In the genomic region with DNA sequence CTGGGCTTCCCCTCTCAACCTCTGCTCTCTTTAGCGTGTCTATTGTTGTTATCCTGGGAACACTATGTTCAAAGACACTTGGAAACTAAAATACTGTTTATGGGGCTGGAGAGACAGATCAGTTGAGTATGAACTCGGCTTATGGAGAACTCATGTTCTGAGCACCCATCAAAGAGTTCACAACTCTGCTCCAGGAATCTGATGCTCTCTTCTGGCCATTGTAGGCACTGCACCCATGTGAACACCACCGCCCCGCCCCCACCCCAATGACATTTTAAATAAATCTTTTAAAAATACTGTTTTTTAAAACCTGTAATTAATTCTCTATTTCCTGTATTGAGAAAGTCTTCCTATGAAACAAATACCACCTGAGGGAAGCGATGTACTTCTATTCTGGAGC, we compare ENCODE assay signal across 8 mouse cellular contexts. TPM values are rescaled to one million over a fixed set of nuclear protein-coding genes. Genes with fewer than 3 reads are reported as not detected.
A peak's percentile ranks its signal among the peaks of the same experiment; 100 is the strongest.
DNase-seq lines count a peak whose midpoint lies in the region; ATAC-seq and TF ChIP-seq lines count a peak whose summit lies in the region.

No protein-coding gene starts in this region.

- 19% methylated on average over 5 of the region's 5 CpGs for WGBS in intestine, embryonic 14.5 days
- WGBS in intestine, embryonic 16.5 days = 19% methylated on average over 5 of the region's 5 CpGs
- 24% methylated on average over 5 of the region's 5 CpGs for WGBS in hindbrain, postnatal 0 days
- 26% methylated on average over 5 of the region's 5 CpGs for WGBS in midbrain, embryonic 10.5 days

- no peak overlapping the region for H3K4me3 ChIP-seq in intestine, embryonic 14.5 days (ENCODE audit: low read depth, low read length)
- no peak overlapping the region for H3K4me3 ChIP-seq in intestine, embryonic 16.5 days (ENCODE audit: low read length)
- no peak overlapping the region for H3K4me3 ChIP-seq in hindbrain, postnatal 0 days (ENCODE audit: low read length)
- no peak overlapping the region for H3K4me3 ChIP-seq in midbrain, embryonic 10.5 days

- H3K4me1 ChIP-seq in intestine, embryonic 14.5 days (replicated peaks; ENCODE audit: control insufficient read depth, insufficient read depth, low read length) = no peaks in the 10 kb centered on the region
- H3K4me1 ChIP-seq in intestine, embryonic 16.5 days (ENCODE audit: control insufficient read depth, insufficient read depth, low read length) = no peaks in the 10 kb centered on the region
- H3K4me1 ChIP-seq in hindbrain, postnatal 0 days (ENCODE audit: insufficient read depth, low read length) = no peaks in the 10 kb centered on the region
- H3K4me1 ChIP-seq in midbrain, embryonic 10.5 days = peaks cover 3% of the 10 kb centered on the region; the same call in 1 of the 2 replicates

- no peak overlapping the region for H3K9ac ChIP-seq in intestine, embryonic 14.5 days (ENCODE audit: low read length)
- H3K9ac ChIP-seq in intestine, embryonic 16.5 days (ENCODE audit: low read depth, low read length) = no peak overlapping the region
- H3K9ac ChIP-seq in hindbrain, postnatal 0 days (replicated peaks; ENCODE audit: low read length) = no peak overlapping the region

- ATAC-seq in intestine, embryonic 14.5 days (replicated peaks; ENCODE audit: low FRiP score, low TSS enrichment, low read depth) = no peak
- no peak for ATAC-seq in intestine, embryonic 16.5 days
- peak; percentile 93 for ATAC-seq in CD4-positive, CD25-positive, alpha-beta regulatory T cell, adult 4 months
- ATAC-seq in hindbrain, postnatal 0 days = no peak
- ATAC-seq in neutrophil, adult 5-6 weeks (ENCODE audit: extremely low read depth, insufficient number of reproducible peaks, low FRiP score, poor library complexity, severe bottlenecking) = peak; percentile 73; the same call in 1 of the 2 replicates

- no peak overlapping the region for H3K4me2 ChIP-seq in intestine, embryonic 14.5 days (ENCODE audit: low read length)
- no peak overlapping the region for H3K4me2 ChIP-seq in intestine, embryonic 16.5 days (ENCODE audit: low read depth, low read length)
- no peak overlapping the region for H3K4me2 ChIP-seq in hindbrain, postnatal 0 days (ENCODE audit: low read depth, low read length)

- peak; percentile 77 for TF ChIP-seq CTCF in hindbrain, postnatal 0 days (IDR thresholded peaks at IDR 0.05; ENCODE audit: low read depth)

- no peak overlapping the region for H3K27ac ChIP-seq in intestine, embryonic 14.5 days (ENCODE audit: low read depth)
- H3K27ac ChIP-seq in intestine, embryonic 16.5 days (ENCODE audit: low read length) = no peak overlapping the region
- H3K27ac ChIP-seq in hindbrain, postnatal 0 days = no peak overlapping the region
- no peak overlapping the region for H3K27ac ChIP-seq in midbrain, embryonic 10.5 days (replicated peaks)

- H3K27me3 ChIP-seq in intestine, embryonic 14.5 days (replicated peaks; ENCODE audit: control insufficient read depth, insufficient read depth, low read length) = no peaks in the 10 kb centered on the region
- H3K27me3 ChIP-seq in intestine, embryonic 16.5 days (replicated peaks; ENCODE audit: control insufficient read depth, insufficient read depth, low read length) = no peaks in the 10 kb centered on the region
- H3K27me3 ChIP-seq in hindbrain, postnatal 0 days (ENCODE audit: insufficient read depth, low read length) = no peaks in the 10 kb centered on the region
- no peaks in the 10 kb centered on the region for H3K27me3 ChIP-seq in midbrain, embryonic 10.5 days (ENCODE audit: low read depth, poor library complexity, severe bottlenecking)

- H3K9me3 ChIP-seq in intestine, embryonic 14.5 days (ENCODE audit: control insufficient read depth, low read length) = no peaks in the 10 kb centered on the region
- no peaks in the 10 kb centered on the region for H3K9me3 ChIP-seq in intestine, embryonic 16.5 days (ENCODE audit: control insufficient read depth, low read length)
- H3K9me3 ChIP-seq in hindbrain, postnatal 0 days (ENCODE audit: low read length) = no peaks in the 10 kb centered on the region
- no peaks in the 10 kb centered on the region for H3K9me3 ChIP-seq in midbrain, embryonic 10.5 days (replicated peaks)

- H3K36me3 ChIP-seq in intestine, embryonic 14.5 days (ENCODE audit: control insufficient read depth, insufficient read depth, low read length) = no peaks in the 10 kb centered on the region
- no peaks in the 10 kb centered on the region for H3K36me3 ChIP-seq in intestine, embryonic 16.5 days (ENCODE audit: control insufficient read depth, insufficient read depth, low read length)
- no peaks in the 10 kb centered on the region for H3K36me3 ChIP-seq in hindbrain, postnatal 0 days (ENCODE audit: insufficient read depth, low read length)
- no peaks in the 10 kb centered on the region for H3K36me3 ChIP-seq in midbrain, embryonic 10.5 days

- peak; percentile 64 for DNase-seq in intestine, embryonic 14.5 days (ENCODE audit: low spot score)
- peak; percentile 52 for DNase-seq in adipocyte (ENCODE audit: low spot score)
- DNase-seq in hindbrain, postnatal 0 days (ENCODE audit: low spot score) = peak; percentile 69
- no peak for DNase-seq in layer of hippocampus, adult 9-11 months
- no peak for DNase-seq in midbrain, embryonic 10.5 days (ENCODE audit: low spot score)

RNA-seq across cellular contexts. Expression of a gene that starts 4.0 kb away (rescaled TPM):
- 0.30 and 0.81 TPM in 2 replicates for polyA plus RNA-seq in intestine, embryonic 14.5 days (2014; fragmentation: Nextera tagmentation; extraction: Ambion mirVana)
- 0.49 and 0.65 TPM in 2 replicates for polyA plus RNA-seq in intestine, embryonic 16.5 days (2015; fragmentation: Nextera tagmentation; extraction: Ambion mirVana)
- polyA plus RNA-seq in CD4-positive, CD25-positive, alpha-beta regulatory T cell, adult 4 months (2017; shearing (Covaris generic)) = under 1 TPM in 1 of 2 experiments, not detected in 1; 0.62 TPM
- 0.52 and 0.83 TPM in 2 replicates for total RNA-seq in hindbrain, postnatal 0 days (2014; rRNA removed)
- 1.2 and 1.7 TPM in 2 replicates for polyA plus RNA-seq in hindbrain, postnatal 0 days (2015; fragmentation: Nextera tagmentation; extraction: Ambion mirVana)
- 0.12 TPM in 1 of 2 replicates, not detected in the other for total RNA-seq in neutrophil, adult 5-6 weeks (2017)
- 0.17 TPM in 1 of 2 replicates, not detected in the other for polyA plus RNA-seq in midbrain, embryonic 10.5 days (2016; fragmentation: Nextera tagmentation; extraction: Ambion mirVana)

RNA-seq across cellular contexts. Expression of a gene that starts 8.0 kb away (rescaled TPM):
- polyA plus RNA-seq in intestine, embryonic 14.5 days (2014; fragmentation: Nextera tagmentation; extraction: Ambion mirVana) = not detected in 2 replicates
- polyA plus RNA-seq in intestine, embryonic 16.5 days (2015; fragmentation: Nextera tagmentation; extraction: Ambion mirVana) = not detected in 2 replicates
- not detected for polyA plus RNA-seq in CD4-positive, CD25-positive, alpha-beta regulatory T cell, adult 4 months (2017; shearing (Covaris generic))
- 1.4 TPM in 1 of 2 replicates, not detected in the other for total RNA-seq in hindbrain, postnatal 0 days (2014; rRNA removed)
- polyA plus RNA-seq in hindbrain, postnatal 0 days (2015; fragmentation: Nextera tagmentation; extraction: Ambion mirVana) = 3.1 and 3.7 TPM in 2 replicates
- not detected in 2 replicates for total RNA-seq in neutrophil, adult 5-6 weeks (2017)
- polyA plus RNA-seq in midbrain, embryonic 10.5 days (2016; fragmentation: Nextera tagmentation; extraction: Ambion mirVana) = 0.37 TPM in 1 of 2 replicates, not detected in the other

RNA-seq across cellular contexts. Expression of a gene that starts 29.3 kb away (rescaled TPM):
- polyA plus RNA-seq in intestine, embryonic 14.5 days (2014; fragmentation: Nextera tagmentation; extraction: Ambion mirVana) = 7.7 and 8.2 TPM in 2 replicates
- 4.5 and 5.2 TPM in 2 replicates for polyA plus RNA-seq in intestine, embryonic 16.5 days (2015; fragmentation: Nextera tagmentation; extraction: Ambion mirVana)
- 1 to 10 TPM; 3.7 to 5.0 TPM for polyA plus RNA-seq in CD4-positive, CD25-positive, alpha-beta regulatory T cell, adult 4 months (2017; shearing (Covaris generic))
- 18.3 and 21.0 TPM in 2 replicates for total RNA-seq in hindbrain, postnatal 0 days (2014; rRNA removed)
- polyA plus RNA-seq in hindbrain, postnatal 0 days (2015; fragmentation: Nextera tagmentation; extraction: Ambion mirVana) = 9.2 and 10.5 TPM in 2 replicates
- total RNA-seq in neutrophil, adult 5-6 weeks (2017) = 6.9 and 7.6 TPM in 2 replicates
- polyA plus RNA-seq in midbrain, embryonic 10.5 days (2016; fragmentation: Nextera tagmentation; extraction: Ambion mirVana) = 11.1 and 14.1 TPM in 2 replicates

RNA-seq across cellular contexts. Expression of a gene that starts 29.7 kb away (rescaled TPM):
- polyA plus RNA-seq in intestine, embryonic 14.5 days (2014; fragmentation: Nextera tagmentation; extraction: Ambion mirVana) = 39.0 and 41.6 TPM in 2 replicates
- polyA plus RNA-seq in intestine, embryonic 16.5 days (2015; fragmentation: Nextera tagmentation; extraction: Ambion mirVana) = 43.4 and 45.8 TPM in 2 replicates
- polyA plus RNA-seq in CD4-positive, CD25-positive, alpha-beta regulatory T cell, adult 4 months (2017; shearing (Covaris generic)) = 10 to 100 TPM; 57.2 to 69.8 TPM
- 22.8 and 68.5 TPM in 2 replicates for total RNA-seq in hindbrain, postnatal 0 days (2014; rRNA removed)
- 25.6 and 25.9 TPM in 2 replicates for polyA plus RNA-seq in hindbrain, postnatal 0 days (2015; fragmentation: Nextera tagmentation; extraction: Ambion mirVana)
- 35.5 and 46.4 TPM in 2 replicates for total RNA-seq in neutrophil, adult 5-6 weeks (2017)
- polyA plus RNA-seq in midbrain, embryonic 10.5 days (2016; fragmentation: Nextera tagmentation; extraction: Ambion mirVana) = 47.7 and 50.1 TPM in 2 replicates

RNA-seq across cellular contexts. Expression of a gene that starts 49.7 kb away (rescaled TPM):
- 21.4 and 22.2 TPM in 2 replicates for polyA plus RNA-seq in intestine, embryonic 14.5 days (2014; fragmentation: Nextera tagmentation; extraction: Ambion mirVana)
- 7.9 and 8.3 TPM in 2 replicates for polyA plus RNA-seq in intestine, embryonic 16.5 days (2015; fragmentation: Nextera tagmentation; extraction: Ambion mirVana)
- polyA plus RNA-seq in CD4-positive, CD25-positive, alpha-beta regulatory T cell, adult 4 months (2017; shearing (Covaris generic)) = 1 to 10 TPM; 2.1 to 3.6 TPM
- 72.9 and 80.6 TPM in 2 replicates for total RNA-seq in hindbrain, postnatal 0 days (2014; rRNA removed)
- 14.0 and 14.2 TPM in 2 replicates for polyA plus RNA-seq in hindbrain, postnatal 0 days (2015; fragmentation: Nextera tagmentation; extraction: Ambion mirVana)
- 0.12 and 0.25 TPM in 2 replicates for total RNA-seq in neutrophil, adult 5-6 weeks (2017)
- 12.8 and 14.8 TPM in 2 replicates for polyA plus RNA-seq in midbrain, embryonic 10.5 days (2016; fragmentation: Nextera tagmentation; extraction: Ambion mirVana)

Comparison
In these comparisons a context has a peak if more than half of its experiments do, and no peak if none do; other contexts are left out.
1. ATAC-seq: peak in CD4-positive, CD25-positive, alpha-beta regulatory T cell, adult 4 months (single experiment) and neutrophil, adult 5-6 weeks (single experiment); none in intestine, embryonic 14.5 days (single experiment), intestine, embryonic 16.5 days (single experiment) and hindbrain, postnatal 0 days (single experiment).
2. DNase-seq: peak in intestine, embryonic 14.5 days (single experiment), adipocyte (single experiment) and hindbrain, postnatal 0 days (single experiment); none in layer of hippocampus, adult 9-11 months (single experiment) and midbrain, embryonic 10.5 days (single experiment).